Mouse (Mus musculus) megakaryocyte, embryonic 14.5 days (primary cell): ENCODE results near the gene Six1. TPM values are rescaled to one million over a fixed set of nuclear protein-coding genes. Genes with fewer than 3 reads are reported as not detected.
"Not testable (repeated sequence)": the region's sequence is repeated elsewhere in the genome, so short reads cannot be mapped to it uniquely, and the experiment has no call there.

Experiments used
- H3K27me3 ChIP-seq: replicated peaks from 2 replicates; pipeline ENCODE3; 2012; ENCODE audit warnings: inconsistent platforms
- H3K36me3 ChIP-seq: replicated peaks from 2 replicates; pipeline ENCODE3; 2012; ENCODE audit warnings: low read length, inconsistent platforms, mixed read lengths
- H3K4me1 ChIP-seq: 2 replicates; pipeline ENCODE4 v1.6.1; 2012; ENCODE audit warnings: inconsistent platforms
- H3K4me3 ChIP-seq: replicated peaks from 2 replicates; pipeline ENCODE3; 2012; ENCODE audit warnings: moderate library complexity, mild to moderate bottlenecking, inconsistent platforms
- H3K9me3 ChIP-seq: 2 replicates; pipeline ENCODE4 v1.6.1; 2012; ENCODE audit warnings: inconsistent platforms
- FLI1 ChIP-seq: IDR thresholded peaks from 2 replicates; pipeline ENCODE4 v1.6.1; 2012; ENCODE audit warnings: low read length, inconsistent platforms, mixed read lengths
- GATA1 ChIP-seq: IDR thresholded peaks from 3 replicates; pipeline ENCODE4 v1.6.1; 2012; ENCODE audit warnings: mixed read lengths, low read length, inconsistent platforms, borderline replicate concordance
- polyA plus RNA-seq: library from polyadenylated mRNA; stranded (reverse); fragments of >175 nt; gene quantifications from 2 replicates; pipeline ENCODE4 v1.2.3, GENCODE M21; 2012; ENCODE audit warnings: low replicate concordance; ENCODE audit not compliant: insufficient read depth

The Six1 gene
- polyA plus RNA-seq = 2.6 and 8.1 TPM in 2 replicates

DNA sequence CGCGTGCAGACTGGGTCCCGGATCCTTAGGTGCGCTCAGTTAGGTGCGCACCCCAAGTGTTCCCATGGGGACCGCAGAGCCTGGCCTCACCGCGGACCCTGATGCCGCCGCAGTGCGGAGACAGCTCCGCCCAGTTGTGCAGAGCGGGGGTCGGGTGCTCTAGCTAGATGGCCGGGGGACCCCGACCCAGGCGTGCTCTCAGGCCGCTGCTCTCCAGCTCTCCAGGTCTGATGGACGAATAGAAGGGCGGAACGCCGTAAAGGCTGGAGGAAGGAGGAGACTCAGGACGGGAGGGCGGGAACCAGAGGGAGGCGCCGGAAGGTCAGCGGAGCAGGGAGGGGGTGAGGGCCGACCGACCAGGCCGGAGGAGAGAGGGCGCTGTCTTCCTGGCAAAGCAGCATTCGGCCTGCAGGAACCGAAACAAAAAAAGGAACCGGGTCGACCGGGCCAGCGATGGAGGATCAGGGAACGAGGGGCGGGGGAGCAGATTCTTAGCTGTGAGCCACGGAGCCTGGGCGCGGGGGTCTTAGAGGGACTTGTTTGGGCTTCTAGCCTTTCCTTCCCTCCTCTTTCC lies at the start of gene Six1:
Six1 (minus strand) TSS at position 220 of the 574 bp plus-strand sequence.
- Histone ChIP-seq H3K27me3 (peaks cover 76% of the 10 kb centered on the region), H3K4me1 (peaks cover 51% of the 10 kb centered on the region), H3K9me3 (no peaks in the 10 kb centered on the region), H3K4me3 (peak within 1 kb of the TSS; percentile 94), H3K36me3 (no peaks in the 10 kb centered on the region)
- TF ChIP-seq GATA1 (no peak), FLI1 (no peak)

DNA sequence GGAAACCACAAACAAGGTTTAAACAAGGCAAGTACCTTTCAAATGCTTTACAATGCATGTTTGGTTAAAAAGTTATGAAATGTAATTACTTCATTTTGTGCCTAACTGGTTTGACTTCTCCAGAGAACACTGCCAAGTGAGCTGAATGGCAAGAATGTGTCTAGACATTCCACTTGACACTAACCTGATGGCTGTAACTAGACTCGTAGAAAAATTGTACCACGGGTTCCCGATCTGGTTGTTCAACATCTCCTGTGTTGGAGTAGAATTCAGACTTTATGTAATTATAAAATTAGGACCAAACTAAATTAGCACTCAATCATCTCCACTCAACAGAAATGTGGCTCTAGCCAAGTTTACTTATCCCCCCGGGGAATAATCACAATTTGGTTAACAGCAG lies 44.9 kb upstream of the Six1 start:
- H3K27me3 ChIP-seq = peaks cover 5% of the 10 kb centered on the region
- H3K4me1 ChIP-seq = peaks cover 6% of the 10 kb centered on the region; the same call in 1 of the 2 replicates
- no peak for TF ChIP-seq GATA1
- TF ChIP-seq FLI1 = no peak
- peaks cover 27% of the 10 kb centered on the region for H3K36me3 ChIP-seq
- no peak overlapping the region for H3K4me3 ChIP-seq
- H3K9me3 ChIP-seq = no peaks in the 10 kb centered on the region

- H3K36me3 ChIP-seq, H3K27me3 ChIP-seq, H3K4me3 ChIP-seq, H3K9me3 ChIP-seq: not testable (repeated sequence)
- peaks cover 16% of the 10 kb centered on the region; the same call in 1 of the 2 replicates for H3K4me1 ChIP-seq
Observed at GRCm38 (mm10) chr12:73096177-73096576, 42.5 kb upstream of the Six1 start.

DNA sequence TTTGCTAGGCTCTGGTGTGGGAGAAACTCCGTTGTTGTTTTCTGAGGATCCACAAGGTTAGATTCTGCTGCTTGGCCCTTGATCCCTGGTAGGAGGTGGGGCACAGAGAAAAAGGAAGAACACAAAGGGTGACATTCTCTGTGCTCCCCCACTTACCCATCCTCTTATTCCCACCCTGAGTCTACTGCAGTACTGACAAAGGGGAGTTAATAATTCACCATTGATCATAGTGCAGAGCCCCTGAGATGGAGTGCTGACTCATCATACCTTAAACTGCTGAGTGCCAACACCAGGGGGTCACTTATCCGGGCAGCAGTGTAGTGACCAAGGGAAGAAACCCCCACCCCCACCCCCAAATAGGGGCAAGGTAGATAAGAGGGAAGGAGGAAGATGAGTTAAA lies 40.9 kb upstream of the Six1 start:
- no peak for TF ChIP-seq FLI1
- TF ChIP-seq GATA1 = no peak

DNA sequence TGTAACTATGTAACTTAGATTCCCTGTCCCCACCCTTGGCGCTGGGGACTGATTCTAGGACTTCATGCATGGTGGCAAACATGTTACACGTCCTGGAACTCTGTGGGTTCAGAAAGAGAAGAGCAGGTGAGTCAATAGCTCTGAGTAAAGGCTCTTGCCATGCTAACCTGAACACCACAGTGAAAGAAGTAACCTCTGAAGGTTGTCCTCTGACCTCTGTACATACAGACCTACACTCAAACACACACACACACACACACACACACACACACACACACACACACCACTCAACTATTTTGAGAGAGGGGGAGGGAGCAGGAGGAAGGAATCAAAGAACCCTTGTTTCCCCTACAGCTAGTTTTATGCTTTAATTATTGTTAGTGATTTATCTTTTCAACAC lies 40.5 kb upstream of the Six1 start:
- no peaks in the 10 kb centered on the region for H3K36me3 ChIP-seq
- no peak overlapping the region for H3K4me3 ChIP-seq
- no peak for TF ChIP-seq GATA1
- no peak for TF ChIP-seq FLI1
- H3K9me3 ChIP-seq = no peaks in the 10 kb centered on the region
- peaks cover 5% of the 10 kb centered on the region for H3K27me3 ChIP-seq
- H3K4me1 ChIP-seq = peaks cover 21% of the 10 kb centered on the region

More for the DNA sequence above, 40.9 kb upstream of the Six1 start:
- H3K9me3 ChIP-seq = no peaks in the 10 kb centered on the region
- no peaks in the 10 kb centered on the region for H3K36me3 ChIP-seq
- H3K27me3 ChIP-seq = peaks cover 5% of the 10 kb centered on the region
- H3K4me3 ChIP-seq = no peak overlapping the region
- peaks cover 21% of the 10 kb centered on the region for H3K4me1 ChIP-seq

GRCm38 (mm10) chr12:73090672-73091335 lies 37.1 kb upstream of the Six1 start:
- TF ChIP-seq FLI1 (no peak), GATA1 (no peak)
- Histone ChIP-seq H3K27me3 (no peaks in the 10 kb centered on the region), H3K9me3 (no peaks in the 10 kb centered on the region), H3K4me1 (peaks cover 32% of the 10 kb centered on the region), H3K4me3 (no peak overlapping the region), H3K36me3 (no peaks in the 10 kb centered on the region)

DNA sequence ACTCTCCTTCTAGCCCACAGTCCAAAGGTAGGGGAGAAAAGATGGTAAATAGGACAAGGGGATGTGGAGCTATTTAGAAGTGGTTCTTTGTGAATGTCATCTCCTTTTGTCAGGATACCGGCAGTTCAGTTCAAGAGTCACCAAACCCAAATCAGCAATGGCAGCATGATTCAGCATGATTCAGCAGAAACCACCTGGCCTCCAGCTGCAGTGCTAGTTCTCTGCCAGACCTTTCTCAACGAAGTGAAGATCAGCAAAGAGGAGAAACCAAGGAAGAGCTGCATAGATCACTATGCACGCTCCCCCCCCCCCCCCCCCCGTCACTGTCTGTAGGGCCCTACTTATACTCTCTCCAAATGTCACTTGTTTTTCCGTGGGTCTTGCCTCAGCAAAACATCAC lies 35.2 kb upstream of the Six1 start:
- Histone ChIP-seq H3K27me3 (no peaks in the 10 kb centered on the region), H3K9me3 (no peaks in the 10 kb centered on the region), H3K4me1 (peaks cover 32% of the 10 kb centered on the region), H3K36me3 (no peaks in the 10 kb centered on the region), H3K4me3 (peak overlapping the region; percentile 64)
- TF ChIP-seq FLI1 (no peak), GATA1 (no peak)

- TF ChIP-seq FLI1 = no peak
- TF ChIP-seq GATA1 = no peak
- peak overlapping the region; percentile 64 for H3K4me3 ChIP-seq
- H3K36me3 ChIP-seq = no peaks in the 10 kb centered on the region
- peaks cover 32% of the 10 kb centered on the region for H3K4me1 ChIP-seq
- no peaks in the 10 kb centered on the region for H3K9me3 ChIP-seq
- no peaks in the 10 kb centered on the region for H3K27me3 ChIP-seq
Observed at GRCm38 (mm10) chr12:73088500-73088899, 34.8 kb upstream of the Six1 start.

DNA sequence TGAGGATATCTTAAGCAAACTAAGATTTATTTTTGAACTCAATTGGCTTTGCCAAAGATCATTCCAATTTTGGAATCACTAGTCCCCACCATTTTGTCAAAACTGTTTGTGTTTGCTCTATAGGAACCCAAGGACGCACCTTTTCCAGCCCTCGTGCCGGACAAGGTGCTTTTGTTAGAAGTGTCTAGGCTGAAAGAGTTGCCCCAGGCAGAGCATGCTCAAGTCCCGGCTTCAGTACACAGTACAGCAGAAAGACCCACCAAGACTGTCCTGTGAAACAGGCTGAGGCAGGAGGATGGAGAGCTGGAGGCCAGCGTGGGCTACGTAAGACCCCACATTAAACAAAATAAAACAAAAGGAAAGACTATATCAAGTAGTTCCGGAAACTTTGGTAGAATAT lies 33.4 kb upstream of the Six1 start:
- H3K4me1 ChIP-seq = peaks cover 29% of the 10 kb centered on the region
- H3K9me3 ChIP-seq = no peaks in the 10 kb centered on the region
- no peaks in the 10 kb centered on the region for H3K27me3 ChIP-seq
- TF ChIP-seq FLI1 (no peak), GATA1 (no peak)
- H3K4me3 ChIP-seq = no peak overlapping the region
- H3K36me3 ChIP-seq = no peaks in the 10 kb centered on the region

DNA sequence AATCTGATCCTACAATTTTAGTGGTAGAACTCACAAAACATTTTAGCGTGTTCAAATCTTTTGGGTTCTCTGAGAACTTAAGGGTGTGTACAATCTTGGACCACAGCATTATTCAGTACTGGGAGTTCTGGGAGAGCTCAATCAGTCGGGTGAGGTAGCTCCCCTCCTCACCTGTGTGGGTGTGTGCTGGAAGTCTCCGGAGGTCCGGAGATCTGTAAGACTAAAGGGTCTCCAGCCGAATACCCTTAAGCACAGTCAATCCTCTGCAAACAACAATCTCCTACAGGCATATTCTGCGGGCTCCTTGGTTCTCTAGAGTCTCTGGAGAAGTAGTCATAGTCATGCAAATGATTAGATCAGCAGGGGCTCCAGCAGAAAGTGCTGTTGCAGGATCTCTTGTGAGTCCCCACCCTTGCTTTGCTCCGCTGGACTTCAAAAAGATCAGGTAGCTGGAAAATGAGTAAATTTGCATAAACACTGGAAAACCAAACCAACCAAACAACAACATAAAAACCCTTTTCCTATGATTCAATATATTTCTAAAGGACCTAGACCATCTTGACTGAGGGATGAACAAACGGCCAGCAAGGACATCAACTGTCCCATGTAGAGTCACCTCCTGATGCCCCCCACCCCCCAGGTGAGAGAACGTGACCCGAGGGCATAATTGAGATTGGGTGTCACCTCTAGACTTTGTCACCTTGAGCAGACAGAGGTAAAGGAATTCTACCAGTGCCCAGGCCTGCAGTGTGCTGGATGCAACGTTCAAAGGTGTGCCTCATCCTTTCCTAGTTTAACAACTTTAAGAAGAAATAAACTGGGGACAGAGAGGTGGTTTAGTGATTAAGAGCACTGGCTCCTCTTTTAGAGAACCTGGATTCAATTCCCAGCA lies 32.3 kb upstream of the Six1 start:
- peaks cover 27% of the 10 kb centered on the region for H3K4me1 ChIP-seq
- no peaks in the 10 kb centered on the region for H3K9me3 ChIP-seq
- no peak overlapping the region for H3K4me3 ChIP-seq
- H3K27me3 ChIP-seq = no peaks in the 10 kb centered on the region
- no peaks in the 10 kb centered on the region for H3K36me3 ChIP-seq
- TF ChIP-seq FLI1 = no peak
- no peak for TF ChIP-seq GATA1
